Mouse (Mus musculus) lung, embryonic 15.5 days (tissue): ENCODE measurements at regions not wholly inside any gene's neighbourhood (a gene's known extent, or its start where the extent isn't known, plus 50 kb on each side); places are given as distances from the start of the nearest gene placed in this dataset.

Source experiments
- ATAC-seq: fragments of 200-750 bp; cut with Nextera tagmentation; 2 replicates; pipeline ENCODE4 v1.8.0; 2017; ENCODE audit warnings: moderate number of reproducible peaks, borderline replicate concordance; ENCODE audit not compliant: low FRiP score, low TSS enrichment; ENCODE audit errors: extremely low read depth
- H3K27ac ChIP-seq: fragments of 300-500 bp; sonication (generic); 2 replicates; pipeline ENCODE4 v1.5.1; 2015; ENCODE audit warnings: moderate library complexity, mild to moderate bottlenecking, inconsistent platforms
- H3K27me3 ChIP-seq: fragments of 300-500 bp; sonication (generic); 2 replicates; pipeline ENCODE4 v1.6.1; 2015; ENCODE audit warnings: inconsistent platforms
- H3K36me3 ChIP-seq: fragments of 300-500 bp; sonication (generic); 2 replicates; pipeline ENCODE4 v1.6.1; 2015; ENCODE audit warnings: inconsistent platforms
- H3K4me1 ChIP-seq: fragments of 300-500 bp; sonication (generic); 2 replicates; pipeline ENCODE4 v1.6.1; 2015; ENCODE audit warnings: inconsistent platforms
- H3K4me2 ChIP-seq: fragments of 300-500 bp; sonication (generic); 2 replicates; pipeline ENCODE4 v1.6.1; 2015; ENCODE audit warnings: inconsistent platforms, mild to moderate bottlenecking, moderate library complexity
- H3K4me3 ChIP-seq: fragments of 300-500 bp; sonication (generic); 2 replicates; pipeline ENCODE4 v1.5.1; 2015; ENCODE audit warnings: mild to moderate bottlenecking, inconsistent platforms
- H3K9ac ChIP-seq: fragments of 300-500 bp; sonication (generic); 2 replicates; pipeline ENCODE4 v1.6.1; 2015; ENCODE audit warnings: inconsistent platforms
- H3K9me3 ChIP-seq: fragments of 300-500 bp; sonication (generic); 2 replicates; pipeline ENCODE4 v1.6.1; 2016; ENCODE audit warnings: inconsistent platforms
- WGBS: fragments of 180-500 bp; shearing (Covaris S2); methylation state at CpG from one replicate; pipeline ENCODE4 v1.1.7; 2015; 5-methylcytosine and 5-hydroxymethylcytosine counted together

DNA sequence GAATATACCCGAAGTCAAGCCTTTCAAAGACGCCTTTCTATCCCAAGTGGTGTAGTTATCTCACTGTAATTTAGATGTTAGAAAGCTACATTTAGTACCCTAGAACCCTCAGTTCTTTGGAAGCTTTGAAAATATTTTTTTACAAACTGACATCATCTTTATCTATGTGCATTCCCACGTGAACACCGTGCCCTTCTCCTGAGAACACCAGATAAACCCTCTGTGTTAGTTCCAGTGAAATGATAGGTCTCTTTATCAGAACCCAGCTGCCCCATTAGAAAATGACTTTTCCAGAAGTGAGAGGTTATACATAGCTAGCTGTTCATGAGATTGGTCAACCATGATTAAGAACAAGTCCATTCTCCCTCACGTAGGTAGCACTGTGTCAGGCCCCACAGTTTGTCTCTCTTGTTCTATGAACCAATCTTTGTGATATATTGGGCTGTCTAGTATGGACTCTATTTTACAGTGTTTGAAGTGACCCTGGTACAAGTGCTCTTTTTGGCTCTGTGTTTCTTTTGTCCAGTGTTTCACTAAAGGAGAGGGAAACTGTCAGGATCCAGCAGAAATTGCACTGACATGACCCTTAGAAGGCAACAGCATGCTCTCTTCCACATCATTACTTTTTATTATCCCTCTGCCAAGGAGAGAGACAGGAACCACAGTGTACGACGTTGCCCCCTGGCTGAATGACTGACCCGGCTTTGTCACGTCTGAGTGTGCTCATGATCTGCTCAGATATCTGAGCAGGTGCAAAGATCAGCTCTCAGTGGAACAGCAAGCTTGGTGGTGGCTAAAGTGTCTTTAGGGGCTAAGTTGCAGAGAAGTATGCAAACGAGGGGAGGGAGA, 1717.9 kb upstream of the Gm7489 start:
- H3K4me2 ChIP-seq, result no peak overlapping the region
- H3K9me3 ChIP-seq, result no peaks in the 10 kb centered on the region
- no peak overlapping the region for H3K4me3 ChIP-seq
- 68% methylated on average over 10 of the region's 10 CpGs for WGBS
- H3K9ac ChIP-seq, result no peak overlapping the region
- ATAC-seq, result no peak
- no peaks in the 10 kb centered on the region for H3K36me3 ChIP-seq
- H3K27me3 ChIP-seq, result no peaks in the 10 kb centered on the region
- peaks cover under 1% of the 10 kb centered on the region; the same call in 1 of the 2 replicates for H3K4me1 ChIP-seq
- H3K27ac ChIP-seq, result no peak overlapping the region

DNA sequence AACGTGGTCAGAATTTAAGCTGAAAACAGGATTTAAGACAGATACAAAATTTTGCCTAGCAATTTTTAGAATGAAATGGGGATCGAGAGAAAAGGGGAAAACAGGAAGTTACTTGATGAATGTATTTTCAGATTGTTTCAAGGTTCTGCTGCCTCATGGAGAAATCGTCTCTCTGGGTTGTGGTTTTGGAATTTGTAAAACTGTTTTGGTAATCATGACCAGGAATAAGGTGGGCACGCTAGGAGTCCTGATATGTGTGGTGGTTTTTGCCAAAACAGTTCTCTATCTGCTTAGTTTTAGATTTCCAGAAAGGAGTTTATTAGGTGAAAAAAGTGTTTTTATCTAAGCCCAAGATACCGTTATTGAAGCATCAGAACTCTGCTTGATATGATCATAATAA, 1716.9 kb upstream of the Gm7489 start:
- Histone ChIP-seq H3K36me3 (no peaks in the 10 kb centered on the region), H3K27ac (no peak overlapping the region)
- whole genome bisulfite sequencing, result 68% methylated on average over 5 of the region's 5 CpGs

DNA sequence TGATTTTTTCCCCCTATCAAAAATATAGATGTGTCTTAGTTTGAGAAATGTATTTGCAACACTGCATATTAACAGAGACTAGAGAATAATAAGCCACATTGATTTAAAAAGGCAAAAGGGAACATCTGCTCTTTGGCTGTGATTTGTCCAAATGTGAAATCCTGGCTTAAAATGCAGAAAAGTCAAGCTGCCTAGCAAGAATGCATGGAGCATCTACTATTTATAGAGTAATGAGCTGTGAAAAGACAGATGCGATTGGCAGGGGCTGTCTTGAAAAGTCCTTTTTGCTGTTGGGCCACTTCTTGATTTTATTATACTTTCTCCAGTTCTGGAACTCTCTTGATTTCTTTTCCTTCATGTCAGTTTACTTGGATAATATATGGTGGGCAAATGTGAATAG, 1707.8 kb upstream of the Gm7489 start:
- Histone ChIP-seq H3K4me2 (no peak overlapping the region), H3K27ac (no peak overlapping the region), H3K4me3 (no peak overlapping the region), H3K4me1 (no peaks in the 10 kb centered on the region), H3K9me3 (no peaks in the 10 kb centered on the region), H3K27me3 (no peaks in the 10 kb centered on the region), H3K36me3 (no peaks in the 10 kb centered on the region), H3K9ac (no peak overlapping the region)
- ATAC-seq, result no peak
- WGBS, result 71% methylated on average over 1 of the region's 1 CpGs

More for the DNA sequence above, 1716.9 kb upstream of the Gm7489 start:
- Histone ChIP-seq H3K4me3 (no peak overlapping the region), H3K27me3 (no peaks in the 10 kb centered on the region), H3K9me3 (no peaks in the 10 kb centered on the region), H3K4me2 (no peak overlapping the region), H3K4me1 (no peaks in the 10 kb centered on the region), H3K9ac (no peak overlapping the region)
- no peak for ATAC-seq

DNA sequence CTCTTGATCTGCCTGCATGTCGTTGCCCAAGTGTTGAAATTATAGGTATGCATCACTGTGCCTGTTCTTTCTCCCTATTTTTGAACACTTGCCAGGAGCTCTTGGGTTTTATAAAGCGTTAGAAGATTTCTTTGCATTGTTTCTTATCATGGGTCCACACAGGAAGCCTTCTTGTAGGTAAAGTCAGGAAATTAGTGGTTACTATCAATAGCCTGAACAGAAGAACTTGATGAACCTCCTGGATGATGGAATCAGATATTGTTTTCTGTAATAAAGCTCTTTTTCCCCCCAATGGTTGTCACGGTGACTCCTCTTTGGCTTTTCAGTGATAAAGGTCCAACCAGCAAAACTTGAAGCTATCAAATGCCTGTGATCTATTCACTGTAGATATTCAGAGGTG, 1706.0 kb upstream of the Gm7489 start:
- Histone ChIP-seq H3K4me3 (no peak overlapping the region), H3K4me2 (no peak overlapping the region), H3K9ac (no peak overlapping the region), H3K9me3 (no peaks in the 10 kb centered on the region), H3K27me3 (no peaks in the 10 kb centered on the region), H3K4me1 (no peaks in the 10 kb centered on the region), H3K36me3 (no peaks in the 10 kb centered on the region), H3K27ac (no peak overlapping the region)
- ATAC-seq, result no peak
- WGBS, result 61% methylated on average over 3 of the region's 3 CpGs

GRCm38 (mm10) chr15:52179379-52179778, 1705.3 kb upstream of the Gm7489 start:
- H3K9ac ChIP-seq, result no peak overlapping the region
- H3K27me3 ChIP-seq, result no peaks in the 10 kb centered on the region
- H3K4me1 ChIP-seq, result no peaks in the 10 kb centered on the region
- H3K27ac ChIP-seq, result no peak overlapping the region
- ATAC-seq, result no peak
- no peak overlapping the region for H3K4me3 ChIP-seq
- no peak overlapping the region for H3K4me2 ChIP-seq
- no peaks in the 10 kb centered on the region for H3K36me3 ChIP-seq
- no peaks in the 10 kb centered on the region for H3K9me3 ChIP-seq

DNA sequence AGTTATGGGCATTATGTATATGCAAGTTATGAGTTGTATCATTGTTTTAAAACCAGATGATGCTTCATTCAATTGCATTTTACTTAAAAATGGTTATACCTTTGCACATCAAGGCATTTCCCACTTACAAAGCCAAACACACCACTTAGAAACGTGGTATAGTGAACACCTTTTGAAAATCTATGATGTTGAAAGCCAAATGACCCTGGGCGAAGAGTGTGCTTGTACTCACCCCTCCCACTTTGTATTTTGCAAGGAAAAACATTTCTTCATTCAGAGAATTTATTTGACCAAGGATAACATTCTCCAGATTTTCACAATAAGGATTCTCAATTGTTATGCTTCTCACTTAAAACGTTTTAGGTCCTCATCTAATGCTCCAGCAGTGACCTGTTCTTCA, 1693.5 kb upstream of the Gm7489 start:
- WGBS, result 58% methylated on average over 3 of the region's 3 CpGs
- no peaks in the 10 kb centered on the region for H3K9me3 ChIP-seq
- H3K4me1 ChIP-seq, result no peaks in the 10 kb centered on the region
- H3K4me2 ChIP-seq, result no peak overlapping the region
- no peak overlapping the region for H3K4me3 ChIP-seq
- no peaks in the 10 kb centered on the region for H3K27me3 ChIP-seq
- H3K27ac ChIP-seq, result no peak overlapping the region
- no peaks in the 10 kb centered on the region for H3K36me3 ChIP-seq
- no peak overlapping the region for H3K9ac ChIP-seq
- ATAC-seq, result no peak

GRCm38 (mm10) chr15:52207271-52207670, 1677.4 kb upstream of the Gm7489 start:
- Histone ChIP-seq H3K4me3 (no peak overlapping the region), H3K27me3 (no peaks in the 10 kb centered on the region), H3K9ac (no peak overlapping the region), H3K36me3 (no peaks in the 10 kb centered on the region), H3K27ac (no peak overlapping the region), H3K9me3 (no peaks in the 10 kb centered on the region), H3K4me1 (no peaks in the 10 kb centered on the region), H3K4me2 (no peak overlapping the region)
- no peak for ATAC-seq
- 44% methylated on average over 3 of the region's 3 CpGs for WGBS

DNA sequence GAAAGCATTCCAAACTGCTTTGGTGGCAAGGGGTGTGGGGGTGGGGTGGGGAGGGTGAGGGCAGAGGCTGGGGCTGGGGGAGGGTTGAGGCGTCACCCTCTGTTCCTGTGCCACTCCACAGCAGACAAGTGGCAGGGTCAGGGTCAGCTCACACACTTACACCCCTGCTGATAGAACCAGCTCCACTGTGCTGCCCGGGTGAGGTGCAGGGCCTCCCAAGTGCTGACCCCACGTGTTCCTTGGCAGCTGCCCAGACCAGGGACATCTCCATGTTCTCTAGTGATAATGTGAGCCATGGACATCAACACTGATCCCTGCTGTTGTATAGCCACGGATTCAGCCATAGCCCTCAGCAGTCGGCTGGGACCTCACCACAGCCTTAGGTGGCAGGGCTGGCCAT, 1652.3 kb upstream of the Gm7489 start:
- Histone ChIP-seq H3K4me3 (no peak overlapping the region), H3K9ac (no peak overlapping the region), H3K4me2 (no peak overlapping the region), H3K9me3 (no peaks in the 10 kb centered on the region), H3K27me3 (no peaks in the 10 kb centered on the region), H3K4me1 (0 out of 2 replicates have a peak, but pooled peaks cover 4% of the 10 kb centered on the region), H3K27ac (no peak overlapping the region), H3K36me3 (no peaks in the 10 kb centered on the region)
- ATAC-seq, result no peak; the same call in 1 of the 2 replicates
- WGBS, result 78% methylated on average over 5 of the region's 5 CpGs

DNA sequence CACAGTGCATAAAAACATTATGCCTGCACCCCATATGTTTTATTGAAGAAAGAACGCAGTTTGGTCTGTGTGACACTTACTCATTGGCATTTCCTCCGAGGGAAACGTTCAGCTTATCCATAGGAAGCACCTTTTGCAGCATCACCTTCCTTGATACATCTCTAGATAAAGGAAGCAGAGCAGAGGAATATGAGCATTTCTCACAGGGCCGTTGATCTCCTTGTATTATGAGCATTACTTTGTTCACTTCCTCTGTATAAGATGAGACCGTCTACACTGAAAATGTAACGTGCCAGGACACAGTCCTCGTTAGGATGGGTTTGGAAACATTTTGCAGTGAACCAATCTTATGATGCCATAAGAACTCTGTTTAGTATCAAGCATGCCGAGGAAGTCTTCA, 1648.5 kb upstream of the Gm7489 start:
- no peak overlapping the region for H3K4me3 ChIP-seq
- no peak overlapping the region for H3K9ac ChIP-seq
- H3K4me1 ChIP-seq, result 0 out of 2 replicates have a peak, but pooled peaks cover 4% of the 10 kb centered on the region
- peak overlapping the region; percentile 18; the same call in 1 of the 2 replicates for H3K4me2 ChIP-seq
- 29% methylated on average over 8 of the region's 8 CpGs for WGBS
- H3K27ac ChIP-seq, result no peak overlapping the region
- H3K36me3 ChIP-seq, result no peaks in the 10 kb centered on the region
- H3K27me3 ChIP-seq, result no peaks in the 10 kb centered on the region
- no peaks in the 10 kb centered on the region for H3K9me3 ChIP-seq
- ATAC-seq, result no peak

DNA sequence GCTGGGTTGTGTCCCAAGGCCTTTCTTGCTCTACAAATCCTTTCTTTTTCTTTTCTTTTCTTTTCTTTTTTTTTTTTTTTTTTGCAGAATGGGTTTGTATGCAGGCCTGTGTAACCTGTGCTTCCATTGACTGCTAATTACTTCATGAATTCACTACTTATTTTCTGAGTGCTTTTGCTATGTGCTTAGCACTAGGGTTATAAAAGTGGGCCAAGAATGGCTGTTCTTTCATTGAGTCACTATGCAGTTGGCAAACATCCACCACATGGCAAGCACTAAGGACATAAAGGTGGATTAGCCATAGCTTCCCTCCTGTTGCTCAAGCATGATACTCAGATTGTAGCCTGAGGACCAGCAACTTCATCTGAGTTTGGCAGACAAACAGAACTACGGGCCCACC, 1641.8 kb upstream of the Gm7489 start:
- no peak overlapping the region for H3K9ac ChIP-seq
- no peaks in the 10 kb centered on the region for H3K9me3 ChIP-seq
- no peak for ATAC-seq
- H3K4me3 ChIP-seq, result no peak overlapping the region
- no peak overlapping the region for H3K27ac ChIP-seq
- no peak overlapping the region for H3K4me2 ChIP-seq
- H3K27me3 ChIP-seq, result no peaks in the 10 kb centered on the region
- 82% methylated on average over 1 of the region's 1 CpGs for WGBS
- no peaks in the 10 kb centered on the region for H3K4me1 ChIP-seq
- H3K36me3 ChIP-seq, result no peaks in the 10 kb centered on the region
